Mouse (Mus musculus): ENCODE results near the gene Fermt1. TPM values are rescaled to one million over a fixed set of nuclear protein-coding genes. Genes with fewer than 3 reads are reported as not detected.

Gene Fermt1
- polyA plus RNA-seq, 1 experiment from 2014 or later = 62.8 TPM

GRCm38 (mm10) chr2:132904961-132905360 is 40.7 kb downstream of the Fermt1 start:
- Histone ChIP-seq H3K9me3 (ENCODE audit: control insufficient read depth, low read length) (no peaks in the 10 kb centered on the region), H3K36me3 (ENCODE audit: control insufficient read depth, insufficient read depth, low read length) (no peaks in the 10 kb centered on the region; the same call in 1 of the 2 replicates), H3K4me1 (replicated peaks; ENCODE audit: control insufficient read depth, insufficient read depth) (no peaks in the 10 kb centered on the region), H3K27ac (replicated peaks) (no peak overlapping the region), H3K4me2 (replicated peaks; ENCODE audit: low read depth) (no peak overlapping the region), H3K9ac (ENCODE audit: low read length) (no peak overlapping the region), H3K4me3 (ENCODE audit: low read depth, low read length) (no peak overlapping the region), H3K27me3 (ENCODE audit: control insufficient read depth, insufficient read depth, low read length) (no peaks in the 10 kb centered on the region)
- no peak for TF ChIP-seq EP300 (optimal IDR thresholded peaks at IDR 0.05)
- TF ChIP-seq CTCF (IDR thresholded peaks at IDR 0.05; ENCODE audit: low read depth) = no peak
- 67% methylated on average over 2 of the region's 2 CpGs for WGBS
- ATAC-seq (ENCODE audit: low FRiP score, low TSS enrichment) = no peak
- no peak for DNase-seq (ENCODE audit: low spot score)

GRCm38 (mm10) chr2:132903498-132903897 is 42.2 kb downstream of the Fermt1 start:
- Histone ChIP-seq H3K9me3 (ENCODE audit: control insufficient read depth, low read length) (no peaks in the 10 kb centered on the region), H3K27me3 (ENCODE audit: control insufficient read depth, insufficient read depth, low read length) (no peaks in the 10 kb centered on the region), H3K9ac (ENCODE audit: low read length) (no peak overlapping the region), H3K36me3 (ENCODE audit: control insufficient read depth, insufficient read depth, low read length) (no peaks in the 10 kb centered on the region; the same call in 1 of the 2 replicates), H3K27ac (replicated peaks) (no peak overlapping the region), H3K4me1 (replicated peaks; ENCODE audit: control insufficient read depth, insufficient read depth) (no peaks in the 10 kb centered on the region), H3K4me3 (ENCODE audit: low read depth, low read length) (no peak overlapping the region), H3K4me2 (replicated peaks; ENCODE audit: low read depth) (no peak overlapping the region)
- ATAC-seq (ENCODE audit: low FRiP score, low TSS enrichment) (peak; percentile 25), DNase-seq (ENCODE audit: low spot score) (peak; percentile 37)
- 36% methylated on average over 3 of the region's 3 CpGs for WGBS
- TF ChIP-seq EP300 (optimal IDR thresholded peaks at IDR 0.05) (no peak), CTCF (IDR thresholded peaks at IDR 0.05; ENCODE audit: low read depth) (peak; percentile 82)

- WGBS = 78% methylated on average over 3 of the region's 4 CpGs
These were observed 43.6 kb downstream of the Fermt1 start for GRCm38 (mm10) chr2:132902056-132902455.

GRCm38 (mm10) chr2:132901636-132902035 is 44.1 kb downstream of the Fermt1 start:
- no peak overlapping the region for H3K4me3 ChIP-seq (ENCODE audit: low read depth, low read length)
- 77% methylated on average over 4 of the region's 4 CpGs for WGBS
- H3K27me3 ChIP-seq (ENCODE audit: control insufficient read depth, insufficient read depth, low read length) = no peaks in the 10 kb centered on the region
- no peaks in the 10 kb centered on the region for H3K4me1 ChIP-seq (replicated peaks; ENCODE audit: control insufficient read depth, insufficient read depth)
- TF ChIP-seq CTCF (IDR thresholded peaks at IDR 0.05; ENCODE audit: low read depth) (no peak), EP300 (optimal IDR thresholded peaks at IDR 0.05) (no peak)
- no peak overlapping the region for H3K9ac ChIP-seq (ENCODE audit: low read length)
- no peak for DNase-seq (ENCODE audit: low spot score)
- H3K36me3 ChIP-seq (ENCODE audit: control insufficient read depth, insufficient read depth, low read length) = no peaks in the 10 kb centered on the region; the same call in 1 of the 2 replicates
- no peaks in the 10 kb centered on the region for H3K9me3 ChIP-seq (ENCODE audit: control insufficient read depth, low read length)
- ATAC-seq (ENCODE audit: low FRiP score, low TSS enrichment) = no peak
- no peak overlapping the region for H3K4me2 ChIP-seq (replicated peaks; ENCODE audit: low read depth)
- H3K27ac ChIP-seq (replicated peaks) = no peak overlapping the region

More at GRCm38 (mm10) chr2:132902056-132902455, 43.6 kb downstream of the Fermt1 start:
- Histone ChIP-seq H3K9me3 (ENCODE audit: control insufficient read depth, low read length) (no peaks in the 10 kb centered on the region), H3K27me3 (ENCODE audit: control insufficient read depth, insufficient read depth, low read length) (no peaks in the 10 kb centered on the region), H3K4me2 (replicated peaks; ENCODE audit: low read depth) (no peak overlapping the region), H3K27ac (replicated peaks) (no peak overlapping the region), H3K4me1 (replicated peaks; ENCODE audit: control insufficient read depth, insufficient read depth) (no peaks in the 10 kb centered on the region), H3K4me3 (ENCODE audit: low read depth, low read length) (no peak overlapping the region), H3K36me3 (ENCODE audit: control insufficient read depth, insufficient read depth, low read length) (no peaks in the 10 kb centered on the region; the same call in 1 of the 2 replicates), H3K9ac (ENCODE audit: low read length) (no peak overlapping the region)
- no peak for ATAC-seq (ENCODE audit: low FRiP score, low TSS enrichment)
- TF ChIP-seq EP300 (optimal IDR thresholded peaks at IDR 0.05) (no peak), CTCF (IDR thresholded peaks at IDR 0.05; ENCODE audit: low read depth) (no peak)
- no peak for DNase-seq (ENCODE audit: low spot score)

GRCm38 (mm10) chr2:132900596-132900995 is 45.1 kb downstream of the Fermt1 start:
- ATAC-seq (ENCODE audit: low FRiP score, low TSS enrichment) (no peak), DNase-seq (ENCODE audit: low spot score) (no peak)
- no peaks in the 10 kb centered on the region for H3K4me1 ChIP-seq (replicated peaks; ENCODE audit: control insufficient read depth, insufficient read depth)
- TF ChIP-seq CTCF (IDR thresholded peaks at IDR 0.05; ENCODE audit: low read depth) (no peak), EP300 (optimal IDR thresholded peaks at IDR 0.05) (no peak)
- H3K36me3 ChIP-seq (ENCODE audit: control insufficient read depth, insufficient read depth, low read length) = no peaks in the 10 kb centered on the region
- 90% methylated on average over 1 of the region's 1 CpGs for WGBS
- H3K9me3 ChIP-seq (ENCODE audit: control insufficient read depth, low read length) = no peaks in the 10 kb centered on the region
- no peak overlapping the region for H3K27ac ChIP-seq (replicated peaks)
- no peaks in the 10 kb centered on the region for H3K27me3 ChIP-seq (ENCODE audit: control insufficient read depth, insufficient read depth, low read length)
- no peak overlapping the region for H3K9ac ChIP-seq (ENCODE audit: low read length)
- H3K4me3 ChIP-seq (ENCODE audit: low read depth, low read length) = no peak overlapping the region
- H3K4me2 ChIP-seq (replicated peaks; ENCODE audit: low read depth) = no peak overlapping the region

- WGBS = 38% methylated on average over 1 of the region's 1 CpGs
- H3K36me3 ChIP-seq (ENCODE audit: control insufficient read depth, insufficient read depth, low read length) = no peaks in the 10 kb centered on the region
- no peak overlapping the region for H3K4me3 ChIP-seq (ENCODE audit: low read depth, low read length)
- H3K4me1 ChIP-seq (replicated peaks; ENCODE audit: control insufficient read depth, insufficient read depth) = no peaks in the 10 kb centered on the region
- H3K9ac ChIP-seq (ENCODE audit: low read length) = no peak overlapping the region
- H3K27ac ChIP-seq (replicated peaks) = no peak overlapping the region
- H3K9me3 ChIP-seq (ENCODE audit: control insufficient read depth, low read length) = no peaks in the 10 kb centered on the region
- TF ChIP-seq EP300 (optimal IDR thresholded peaks at IDR 0.05) (no peak), CTCF (IDR thresholded peaks at IDR 0.05; ENCODE audit: low read depth) (no peak)
- ATAC-seq (ENCODE audit: low FRiP score, low TSS enrichment) (no peak), DNase-seq (ENCODE audit: low spot score) (no peak)
- H3K27me3 ChIP-seq (ENCODE audit: control insufficient read depth, insufficient read depth, low read length) = no peaks in the 10 kb centered on the region
- no peak overlapping the region for H3K4me2 ChIP-seq (replicated peaks; ENCODE audit: low read depth)
These were observed 47.5 kb downstream of the Fermt1 start for GRCm38 (mm10) chr2:132898211-132898610.
